Mouse (Mus musculus) erythroblast, embryonic 14.5 days (primary cell): ENCODE data around the gene Kmt5b.

Experiments
- GATA1 ChIP-seq: IDR thresholded peaks from 2 replicates; pipeline ENCODE4 v1.6.1; 2012; ENCODE audit warnings: low read length, inconsistent platforms, mixed read lengths
- TAL1 ChIP-seq: IDR thresholded peaks from 3 replicates; pipeline ENCODE4 v1.6.1; 2012; ENCODE audit warnings: low read length, inconsistent platforms, mixed read lengths

DNA sequence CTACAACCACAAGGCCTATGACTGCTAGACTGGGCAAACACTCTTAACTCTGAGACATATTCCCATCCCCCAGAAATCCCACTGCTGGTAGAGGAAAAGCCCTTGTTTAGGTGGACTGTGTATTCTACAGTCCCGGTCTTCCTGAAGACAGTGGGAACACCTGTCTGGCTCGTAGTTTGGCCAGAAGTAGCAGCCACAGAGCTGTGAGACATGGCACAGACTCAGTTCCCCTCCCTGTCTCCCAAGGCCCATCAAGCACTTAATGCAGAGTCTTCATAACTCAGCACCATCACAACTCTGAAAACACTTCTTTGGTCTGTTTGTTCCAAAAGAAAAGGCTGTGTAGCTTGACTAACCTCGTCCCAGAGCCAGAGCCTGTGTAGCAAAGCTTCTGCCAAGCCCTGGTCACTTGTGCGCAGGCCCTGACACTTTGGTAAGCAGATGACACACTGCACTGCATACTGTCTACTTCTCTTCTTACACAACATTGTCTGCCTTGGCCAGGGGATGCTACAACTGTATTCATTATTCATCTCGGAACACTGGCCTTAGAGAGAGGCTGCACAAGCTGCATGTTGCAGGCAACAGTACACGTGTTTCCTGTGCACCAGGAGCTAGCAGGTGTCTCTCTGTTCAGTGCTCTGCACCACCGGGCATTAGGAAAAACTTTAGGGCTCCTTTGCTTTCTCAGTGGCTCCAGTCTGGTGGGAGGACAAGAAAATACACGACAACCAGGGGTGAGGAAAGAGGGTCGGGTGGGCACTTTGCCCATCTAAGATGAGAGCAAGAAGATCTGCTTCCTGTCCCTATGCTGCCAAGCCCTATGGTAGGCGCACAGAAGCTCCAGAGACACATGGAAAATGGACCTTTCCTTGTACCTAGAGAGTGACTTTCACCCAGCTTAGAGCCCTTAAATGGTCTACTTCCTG lies 79.7 kb downstream of the Kmt5b start:
- no peak for TF ChIP-seq TAL1
- no peak for TF ChIP-seq GATA1
